Mouse (Mus musculus): ENCODE measurements around the gene Mis18a. TPM values are rescaled to one million over a fixed set of nuclear protein-coding genes. Genes with fewer than 3 reads are reported as not detected.

Mis18a gene
- polyA plus RNA-seq (2012), result 14.2 and 17.1 TPM in 2 replicates

GRCm38 (mm10) chr16:90727233-90728115, at the start of gene Mis18a:
TSS of gene Mis18a (minus strand) at chr16:90727404.

DNA sequence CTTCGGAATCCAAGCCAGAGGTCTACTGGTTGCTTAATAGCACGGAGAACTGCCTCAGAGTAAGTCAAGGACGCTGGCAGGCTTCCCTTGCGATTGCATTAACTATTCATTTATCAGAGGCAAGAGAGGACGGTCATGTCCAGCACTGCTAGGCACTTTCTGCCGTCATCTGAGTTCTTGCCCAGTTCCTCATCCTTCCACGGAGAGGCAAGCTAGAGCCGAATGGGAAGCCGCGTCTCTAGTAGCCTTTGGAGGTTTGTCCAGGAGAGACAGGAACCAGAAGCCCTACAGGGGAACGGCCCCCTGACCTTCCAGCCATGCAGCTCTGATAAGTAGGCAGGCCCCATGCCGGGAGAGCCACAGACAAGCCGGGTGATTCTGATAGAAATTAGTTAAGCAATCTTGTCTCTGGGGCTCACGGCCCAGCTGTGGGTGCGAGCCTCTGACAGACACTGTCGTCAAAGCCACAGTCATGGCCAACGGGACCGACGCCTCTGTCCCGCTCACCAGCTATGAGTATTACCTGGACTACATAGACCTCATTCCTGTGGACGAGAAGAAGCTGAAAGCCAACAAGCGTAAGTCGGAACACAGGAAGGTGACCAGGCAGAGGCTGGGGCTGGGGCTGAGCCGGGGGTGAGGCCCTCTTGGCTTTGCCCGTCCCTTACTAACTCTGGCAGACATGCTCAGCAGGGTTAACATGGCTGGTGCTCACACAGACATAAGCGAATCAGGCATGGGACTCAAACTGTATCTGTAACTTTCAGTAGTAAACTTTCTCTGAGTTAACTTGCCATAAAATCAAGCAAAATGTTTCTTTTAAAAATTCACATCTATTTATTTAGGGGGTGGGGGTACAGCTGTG, 11.1 kb upstream of the Mis18a start, which contains the start of gene Mrap:
TSS of gene Mrap (plus strand) at position 116 of the 865 bp plus-strand sequence.

Other genes starting within 250 kb of the Mis18a start
- gene Mrap, start 10.8 kb upstream of the Mis18a start, polyA plus RNA-seq (2012), result not detected in 2 replicates
- 5.3 and 7.7 TPM in 2 replicates for gene Urb1, start 83.0 kb upstream of the Mis18a start, polyA plus RNA-seq (2012)
- 0.03 TPM in 1 of 2 replicates, not detected in the other for gene Eva1c, start 99.3 kb upstream of the Mis18a start, polyA plus RNA-seq (2012)
- gene Cfap298, start 207.7 kb upstream of the Mis18a start, polyA plus RNA-seq (2012), result 47.0 and 55.7 TPM in 2 replicates

All from megakaryocyte-erythroid progenitor cell, adult 5 weeks (primary cell).